Mouse (Mus musculus) liver, postnatal 0 days (tissue): ENCODE results near the gene Senp1.

Source experiments
- CTCF ChIP-seq: sonication (generic); IDR thresholded peaks from 2 replicates; pipeline ENCODE4 v1.5.1; 2016; ENCODE audit warnings: antibody characterized with exemption, low read depth
- EP300 ChIP-seq: IDR thresholded peaks from 2 replicates; pipeline ENCODE4 v1.6.1; 2016; ENCODE audit warnings: antibody characterized with exemption, low read depth, mild to moderate bottlenecking

DNA sequence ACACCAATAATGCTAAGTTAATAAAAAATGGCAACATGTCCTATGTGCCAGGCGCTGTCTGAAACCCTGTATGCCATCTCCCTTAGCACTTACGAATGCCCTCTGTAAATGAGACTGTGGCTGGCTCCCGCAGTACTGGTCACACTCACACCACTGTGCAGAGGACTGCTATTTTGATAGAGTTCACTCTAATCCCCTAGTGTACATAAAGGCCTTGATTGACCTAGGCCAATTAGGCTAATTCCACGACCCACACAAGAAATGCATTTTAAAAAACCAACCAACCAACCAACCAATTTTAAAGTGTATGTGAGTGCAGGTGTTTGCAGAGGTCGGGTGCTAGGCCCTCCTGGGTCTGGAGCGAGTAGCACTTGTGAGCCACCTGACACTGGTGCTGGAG lies 63.7 kb downstream of the Senp1 start:
- no peak for TF ChIP-seq CTCF
- TF ChIP-seq EP300 = no peak
